Mouse (Mus musculus) fat pad, adult 2 months (tissue): Measurements from ENCODE around the gene Lyst.

Source experiments
- DNase-seq: peaks from one replicate; pipeline ENCODE4 v3.0.0-alpha.2; 2011; ENCODE audit warnings: low read depth, low spot score; ENCODE audit errors: extremely low read depth

Gene Lyst

DNA sequence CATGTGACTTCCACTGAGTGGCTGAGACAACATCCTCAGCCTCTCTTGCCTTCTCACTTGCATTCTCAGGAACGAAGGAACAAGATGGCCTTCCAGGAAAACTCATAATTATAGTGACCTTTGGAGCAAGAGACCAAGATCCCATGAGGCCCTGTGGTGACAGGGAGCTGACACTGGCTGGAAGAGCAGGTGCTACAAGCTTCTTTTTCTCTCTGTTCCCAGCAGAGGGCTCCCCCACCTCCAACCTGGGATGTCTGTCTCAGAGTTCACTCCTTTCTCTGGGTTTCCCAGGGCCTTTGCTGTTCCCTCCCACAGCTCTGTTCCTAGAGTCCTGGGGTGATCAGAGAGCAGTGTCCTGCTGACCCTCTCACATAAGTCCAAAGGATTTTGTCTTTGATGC, 237.9 kb downstream of the Lyst start:
- no peak for DNase-seq
